In genomic region chr4:117847011-117847410, GRCm38 (mm10) we compare ENCODE assay signal across 9 mouse cellular contexts. TPM values are rescaled to one million over a fixed set of nuclear protein-coding genes. Genes with fewer than 3 reads are reported as not detected.
DNase-seq lines count a peak whose midpoint lies in the region; ATAC-seq and TF ChIP-seq lines count a peak whose summit lies in the region.
"Had no signal": no experiment of that assay in that cellular context is flagged by ENCODE, and none has a peak within 500 bp of the region (broad histone marks: within the 10 kb centered on the region; RNA-seq: fewer than 3 reads in every experiment).

No protein-coding gene starts in this region.

- TF ChIP-seq CTCF in heart, adult 2 months (IDR thresholded peaks at IDR 0.05), result no peak

- no peak for TF ChIP-seq POLR2A in heart, adult 2 months (IDR thresholded peaks at IDR 0.05; ENCODE audit: insufficient read depth, low read depth, low read length)

- no peak overlapping the region for H3K27ac ChIP-seq in heart, adult 2 months

- no peak for ATAC-seq in erythroid progenitor cell, adult 5-6 weeks (replicated peaks; ENCODE audit: low FRiP score, poor library complexity, severe bottlenecking)

- WGBS in heart, adult 2 months, result 75% methylated on average over 2 of the region's 2 CpGs

- H3K79me2 ChIP-seq in heart, adult 2 months (replicated peaks; ENCODE audit: control insufficient read depth, insufficient read depth, low read length), result no peaks in the 10 kb centered on the region

- intact Hi-C loops in left cerebral cortex, postnatal 10 days (cut with DNase I), result no loop called here
- intact Hi-C loops in heart, adult 2 months (cut with DNase I), result no loop called here

- no peak overlapping the region for H3K4me3 ChIP-seq in heart, adult 2 months

- no peaks in the 10 kb centered on the region for H3K36me3 ChIP-seq in heart, adult 2 months (ENCODE audit: control insufficient read depth, insufficient read depth, low read length)

- no peak overlapping the region for H3K9ac ChIP-seq in heart, adult 2 months (ENCODE audit: low read depth, low read length)

- peaks cover 1% of the 10 kb centered on the region; the same call in 1 of the 2 replicates for H3K4me1 ChIP-seq in heart, adult 2 months (ENCODE audit: control insufficient read depth, insufficient read depth, low read length)

- H3K27me3 ChIP-seq in heart, adult 2 months (ENCODE audit: control insufficient read depth, insufficient read depth, low read length), result no peaks in the 10 kb centered on the region

- DNase-seq in left cerebral cortex, postnatal 10 days (ENCODE audit: extremely low spot score in 1 of 2, low spot score in 2 of 2), result peak; percentile 49 to 53
- no peak for DNase-seq in left cerebral cortex, adult 11 months (ENCODE audit: low spot score)
- peak; percentile 31 for DNase-seq in right cerebral cortex, postnatal 14 days
- no peak for DNase-seq in right cerebral cortex, postnatal 25 days
- DNase-seq in layer of hippocampus, postnatal 14 days (ENCODE audit: low spot score in 2 of 2), result peak; percentile 55 to 70
- no peak for DNase-seq in heart, adult 2 months
- DNase-seq: adrenal gland, postnatal 14 days had no signal

- no peak for TF ChIP-seq EP300 in heart, adult 2 months (IDR thresholded peaks at IDR 0.05; ENCODE audit: insufficient read depth, low read depth, low read length)

RNA-seq across cellular contexts. Expression of gene Slc6a9, which starts 12.7 kb away (rescaled TPM):
- 10 to 100 TPM; 40.6 to 44.6 TPM for total RNA-seq in left cerebral cortex, postnatal 10 days (2021)
- total RNA-seq in layer of hippocampus, postnatal 14 days (2021), result 10 to 100 TPM; 30.3 to 40.9 TPM
- total RNA-seq in heart, adult 2 months (2021), result 1 to 10 TPM; 2.5 to 3.4 TPM
- 6.9 and 9.2 TPM in 2 replicates for polyA plus RNA-seq in heart, adult 2 months (2012; rRNA removed)
- 273 and 276 TPM in 2 replicates for total RNA-seq in erythroid progenitor cell, adult 5-6 weeks (2015; ENCODE audit: low replicate concordance)
- 282 and 375 TPM in 2 replicates for total RNA-seq in erythroid progenitor cell, adult 5-6 weeks (2017; ENCODE audit: low replicate concordance)

RNA-seq across cellular contexts. Expression of gene Ccdc24, which starts 25.3 kb away (rescaled TPM):
- 1 to 10 TPM; 3.1 to 3.3 TPM for total RNA-seq in left cerebral cortex, postnatal 10 days (2021)
- 1 to 10 TPM in 1 of 2 experiments, under 1 TPM in 1; 0.85 to 1.5 TPM for total RNA-seq in layer of hippocampus, postnatal 14 days (2021)
- total RNA-seq in heart, adult 2 months (2021), result under 1 TPM; 0.09 to 0.18 TPM
- polyA plus RNA-seq in heart, adult 2 months (2012; rRNA removed), result 1.1 and 2.0 TPM in 2 replicates
- 1.3 TPM in 1 of 2 replicates, not detected in the other for total RNA-seq in erythroid progenitor cell, adult 5-6 weeks (2015; ENCODE audit: low replicate concordance)
- total RNA-seq in erythroid progenitor cell, adult 5-6 weeks (2017; ENCODE audit: low replicate concordance), result 0.98 and 17.2 TPM in 2 replicates
- total RNA-seq: G1E had no signal
- polyA plus RNA-seq: G1E had no signal

RNA-seq across cellular contexts. Expression of gene B4galt2, which starts 36.3 kb away (rescaled TPM):
- total RNA-seq in left cerebral cortex, postnatal 10 days (2021), result 100 to 1,000 TPM; 165 to 170 TPM
- total RNA-seq in layer of hippocampus, postnatal 14 days (2021), result 10 to 100 TPM; 94.4 to 99.7 TPM
- total RNA-seq in heart, adult 2 months (2021), result 1 to 10 TPM; 4.0 to 4.3 TPM
- 8.6 and 9.3 TPM in 2 replicates for polyA plus RNA-seq in heart, adult 2 months (2012; rRNA removed)
- not detected in 2 replicates for total RNA-seq in erythroid progenitor cell, adult 5-6 weeks (2015; ENCODE audit: low replicate concordance)
- 0.45 TPM in 1 of 2 replicates, not detected in the other for total RNA-seq in erythroid progenitor cell, adult 5-6 weeks (2017; ENCODE audit: low replicate concordance)

RNA-seq across cellular contexts. Expression of gene Atp6v0b, which starts 40.1 kb away (rescaled TPM):
- total RNA-seq in left cerebral cortex, postnatal 10 days (2021), result 100 to 1,000 TPM; 464 to 465 TPM
- 100 to 1,000 TPM; 433 TPM for total RNA-seq in layer of hippocampus, postnatal 14 days (2021)
- total RNA-seq in heart, adult 2 months (2021), result 100 to 1,000 TPM; 109 to 124 TPM
- polyA plus RNA-seq in heart, adult 2 months (2012; rRNA removed), result 279 and 324 TPM in 2 replicates
- total RNA-seq in erythroid progenitor cell, adult 5-6 weeks (2015; ENCODE audit: low replicate concordance), result 288 and 327 TPM in 2 replicates
- 61.0 and 77.4 TPM in 2 replicates for total RNA-seq in erythroid progenitor cell, adult 5-6 weeks (2017; ENCODE audit: low replicate concordance)

RNA-seq across cellular contexts. Expression of gene Dph2, which starts 44.8 kb away (rescaled TPM):
- 10 to 100 TPM in 1 of 2 experiments, 1 to 10 TPM in 1; 8.0 to 10.1 TPM for total RNA-seq in left cerebral cortex, postnatal 10 days (2021)
- 10 to 100 TPM; 10.0 to 10.2 TPM for total RNA-seq in layer of hippocampus, postnatal 14 days (2021)
- total RNA-seq in heart, adult 2 months (2021), result 1 to 10 TPM; 3.0 to 3.9 TPM
- polyA plus RNA-seq in heart, adult 2 months (2012; rRNA removed), result 7.3 and 8.4 TPM in 2 replicates
- total RNA-seq in erythroid progenitor cell, adult 5-6 weeks (2015; ENCODE audit: low replicate concordance), result 0.72 and 0.84 TPM in 2 replicates
- 1.2 and 5.9 TPM in 2 replicates for total RNA-seq in erythroid progenitor cell, adult 5-6 weeks (2017; ENCODE audit: low replicate concordance)

Comparison
In these comparisons a context has a peak if more than half of its experiments do, and no peak if none do; other contexts are left out.
1. DNase-seq: peak in left cerebral cortex, postnatal 10 days (2 of 2), right cerebral cortex, postnatal 14 days (single experiment) and layer of hippocampus, postnatal 14 days (2 of 2); none in left cerebral cortex, adult 11 months (single experiment), right cerebral cortex, postnatal 25 days (single experiment) and heart, adult 2 months (0 of 2).
2. RNA of gene Slc6a9, which starts 12.7 kb away (total RNA-seq): 273 to 375 TPM in erythroid progenitor cell, adult 5-6 weeks, 40.6 to 44.6 TPM in left cerebral cortex, postnatal 10 days and 30.3 to 40.9 TPM in layer of hippocampus, postnatal 14 days; 2.5 to 3.4 TPM in heart, adult 2 months; every median in the first group is over 4 times any median in the second.
3. RNA of gene B4galt2, which starts 36.3 kb away (total RNA-seq): 165 to 170 TPM in left cerebral cortex, postnatal 10 days and 94.4 to 99.7 TPM in layer of hippocampus, postnatal 14 days; 4.0 to 4.3 TPM in heart, adult 2 months and 0.45 TPM in erythroid progenitor cell, adult 5-6 weeks; every median in the first group is over 10 times any median in the second.